10 mouse cellular contexts compared by ENCODE assay signal in genomic region chr14:55077481-55078365, GRCm38 (mm10). TPM values are rescaled to one million over a fixed set of nuclear protein-coding genes. Genes with fewer than 3 reads are reported as not detected.
DNase-seq lines count a peak whose midpoint lies in the region; ATAC-seq lines count a peak whose summit lies in the region.
"Had no signal": no experiment of that assay in that cellular context is flagged by ENCODE, and none has a peak within 500 bp of the region (broad histone marks: within the 10 kb centered on the region; RNA-seq: fewer than 3 reads in every experiment).

No protein-coding gene starts in this region.

- peaks cover 10% of the 10 kb centered on the region; the same call in 1 of the 2 replicates for H3K4me1 ChIP-seq in intestine, embryonic 16.5 days (ENCODE audit: control insufficient read depth, insufficient read depth, low read length)
- H3K4me1 ChIP-seq in intestine, embryonic 15.5 days (replicated peaks) = peaks cover 16% of the 10 kb centered on the region
- peaks cover 51% of the 10 kb centered on the region for H3K4me1 ChIP-seq in forebrain, embryonic 16.5 days (replicated peaks; ENCODE audit: control insufficient read depth, insufficient read depth, low read length)
- peaks cover 49% of the 10 kb centered on the region for H3K4me1 ChIP-seq in midbrain, embryonic 12.5 days

- no peaks in the 10 kb centered on the region for H3K27me3 ChIP-seq in intestine, embryonic 16.5 days (replicated peaks; ENCODE audit: control insufficient read depth, insufficient read depth, low read length)
- no peaks in the 10 kb centered on the region for H3K27me3 ChIP-seq in intestine, embryonic 15.5 days (replicated peaks)
- no peaks in the 10 kb centered on the region for H3K27me3 ChIP-seq in forebrain, embryonic 16.5 days (replicated peaks; ENCODE audit: control insufficient read depth, insufficient read depth, low read length)
- H3K27me3 ChIP-seq in midbrain, embryonic 12.5 days = peaks cover 5% of the 10 kb centered on the region; the same call in 1 of the 2 replicates

- H3K9ac ChIP-seq in intestine, embryonic 16.5 days (ENCODE audit: low read depth, low read length) = 0 out of 2 replicates have a peak overlapping the region, but pooled peaks have one; percentile 3
- no peak overlapping the region for H3K9ac ChIP-seq in intestine, embryonic 15.5 days
- H3K9ac ChIP-seq in forebrain, embryonic 16.5 days (replicated peaks; ENCODE audit: low read depth, low read length) = peak overlapping the region; percentile 45; the same call in 1 of the 2 replicates
- peak overlapping the region; percentile 45 for H3K9ac ChIP-seq in midbrain, embryonic 12.5 days (replicated peaks)

- WGBS in intestine, embryonic 16.5 days = 53% methylated on average over 15 of the region's 15 CpGs
- WGBS in intestine, embryonic 15.5 days = 50% methylated on average over 15 of the region's 15 CpGs
- 10% methylated on average over 15 of the region's 15 CpGs for WGBS in forebrain, embryonic 16.5 days
- 4% methylated on average over 15 of the region's 15 CpGs for WGBS in midbrain, embryonic 12.5 days

- H3K27ac ChIP-seq in intestine, embryonic 16.5 days (ENCODE audit: low read length) = no peak overlapping the region
- H3K27ac ChIP-seq in intestine, embryonic 15.5 days = no peak overlapping the region
- peak overlapping the region; percentile 92 for H3K27ac ChIP-seq in forebrain, embryonic 16.5 days (ENCODE audit: low read length)
- H3K27ac ChIP-seq in midbrain, embryonic 12.5 days (replicated peaks) = peak overlapping the region; percentile 89

- ATAC-seq in intestine, embryonic 16.5 days = no peak
- no peak for ATAC-seq in intestine, embryonic 15.5 days
- ATAC-seq in forebrain, embryonic 16.5 days = peak; percentile 53
- peak; percentile 48 for ATAC-seq in midbrain, embryonic 12.5 days (ENCODE audit: low FRiP score, low read depth)
- no peak for ATAC-seq in megakaryocyte, adult 5-6 weeks (ENCODE audit: poor library complexity, severe bottlenecking)

- peak; percentile 94 for DNase-seq in ZHBTc4 (ENCODE audit: low read depth, low spot score)
- no peak for DNase-seq in urinary bladder, postnatal 14 days (ENCODE audit: low spot score)
- DNase-seq in gastrocnemius, adult 8-10 months (ENCODE audit: low spot score in 2 of 2) = no peak
- DNase-seq: left cerebral cortex, postnatal 4 days had no signal

- no peak overlapping the region for H3K4me2 ChIP-seq in intestine, embryonic 16.5 days (ENCODE audit: low read depth, low read length)
- H3K4me2 ChIP-seq in intestine, embryonic 15.5 days (replicated peaks) = no peak overlapping the region
- peak overlapping the region; percentile 18; the same call in 1 of the 2 replicates for H3K4me2 ChIP-seq in forebrain, embryonic 16.5 days (ENCODE audit: low read length)
- H3K4me2 ChIP-seq in midbrain, embryonic 12.5 days (replicated peaks) = peak overlapping the region; percentile 50

- no peaks in the 10 kb centered on the region for H3K9me3 ChIP-seq in intestine, embryonic 16.5 days (ENCODE audit: control insufficient read depth, low read length)
- H3K9me3 ChIP-seq in intestine, embryonic 15.5 days = no peaks in the 10 kb centered on the region
- no peaks in the 10 kb centered on the region for H3K9me3 ChIP-seq in forebrain, embryonic 16.5 days (ENCODE audit: control insufficient read depth, low read length)
- H3K9me3 ChIP-seq in midbrain, embryonic 12.5 days = no peaks in the 10 kb centered on the region

- no peaks in the 10 kb centered on the region for H3K36me3 ChIP-seq in intestine, embryonic 16.5 days (ENCODE audit: control insufficient read depth, insufficient read depth, low read length)
- H3K36me3 ChIP-seq in intestine, embryonic 15.5 days = no peaks in the 10 kb centered on the region
- peaks cover 19% of the 10 kb centered on the region for H3K36me3 ChIP-seq in forebrain, embryonic 16.5 days (ENCODE audit: control insufficient read depth, insufficient read depth)
- H3K36me3 ChIP-seq in midbrain, embryonic 12.5 days = peaks cover 24% of the 10 kb centered on the region

- H3K4me3 ChIP-seq in intestine, embryonic 16.5 days (ENCODE audit: low read length) = no peak overlapping the region
- no peak overlapping the region for H3K4me3 ChIP-seq in intestine, embryonic 15.5 days (replicated peaks)
- H3K4me3 ChIP-seq in forebrain, embryonic 16.5 days (replicated peaks; ENCODE audit: low read length) = no peak overlapping the region
- H3K4me3 ChIP-seq in midbrain, embryonic 12.5 days = peak overlapping the region; percentile 12; the same call in 1 of the 2 replicates
- H3K4me3 ChIP-seq: myocyte had no signal

RNA-seq across cellular contexts. Expression of gene Zfhx2, which starts 14.4 kb away (rescaled TPM):
- 2.7 and 3.0 TPM in 2 replicates for polyA plus RNA-seq in intestine, embryonic 16.5 days (2015; fragmentation: Nextera tagmentation; extraction: Ambion mirVana)
- polyA plus RNA-seq in intestine, embryonic 15.5 days (2015; fragmentation: Nextera tagmentation; extraction: Ambion mirVana) = 3.8 and 4.4 TPM in 2 replicates
- polyA plus RNA-seq in forebrain, embryonic 16.5 days (2015; fragmentation: Nextera tagmentation; extraction: Ambion mirVana) = 21.5 and 32.9 TPM in 2 replicates
- polyA plus RNA-seq in midbrain, embryonic 12.5 days (2016; fragmentation: Nextera tagmentation; extraction: Ambion mirVana) = 26.2 and 30.2 TPM in 2 replicates
- 1 to 10 TPM; 4.9 to 6.2 (median 5.6) TPM for total RNA-seq in gastrocnemius, adult 8-10 months (2022)
- total RNA-seq in megakaryocyte, adult 5-6 weeks (2015) = 2.0 and 2.1 TPM in 2 replicates
- total RNA-seq in megakaryocyte, adult 5-6 weeks (2017) = 1.1 and 1.3 TPM in 2 replicates

RNA-seq across cellular contexts. Expression of gene Thtpa, which starts 16.9 kb away (rescaled TPM):
- 17.9 and 20.7 TPM in 2 replicates for polyA plus RNA-seq in intestine, embryonic 16.5 days (2015; fragmentation: Nextera tagmentation; extraction: Ambion mirVana)
- 19.0 and 19.4 TPM in 2 replicates for polyA plus RNA-seq in intestine, embryonic 15.5 days (2015; fragmentation: Nextera tagmentation; extraction: Ambion mirVana)
- 55.2 and 56.6 TPM in 2 replicates for polyA plus RNA-seq in forebrain, embryonic 16.5 days (2015; fragmentation: Nextera tagmentation; extraction: Ambion mirVana)
- 26.6 and 27.3 TPM in 2 replicates for polyA plus RNA-seq in midbrain, embryonic 12.5 days (2016; fragmentation: Nextera tagmentation; extraction: Ambion mirVana)
- 10 to 100 TPM; 13.4 to 15.6 (median 14.9) TPM for total RNA-seq in gastrocnemius, adult 8-10 months (2022)
- total RNA-seq in megakaryocyte, adult 5-6 weeks (2015) = 5.4 and 6.9 TPM in 2 replicates
- total RNA-seq in megakaryocyte, adult 5-6 weeks (2017) = 5.9 and 7.2 TPM in 2 replicates

RNA-seq across cellular contexts. Expression of gene Ap1g2, which starts 28.7 kb away (rescaled TPM):
- 106 and 120 TPM in 2 replicates for polyA plus RNA-seq in intestine, embryonic 16.5 days (2015; fragmentation: Nextera tagmentation; extraction: Ambion mirVana)
- 71.9 and 73.9 TPM in 2 replicates for polyA plus RNA-seq in intestine, embryonic 15.5 days (2015; fragmentation: Nextera tagmentation; extraction: Ambion mirVana)
- polyA plus RNA-seq in forebrain, embryonic 16.5 days (2015; fragmentation: Nextera tagmentation; extraction: Ambion mirVana) = 13.3 and 16.5 TPM in 2 replicates
- 8.2 and 10.9 TPM in 2 replicates for polyA plus RNA-seq in midbrain, embryonic 12.5 days (2016; fragmentation: Nextera tagmentation; extraction: Ambion mirVana)
- total RNA-seq in gastrocnemius, adult 8-10 months (2022) = 1 to 10 TPM; 2.2 to 3.9 (median 3.6) TPM
- 43.2 and 46.7 TPM in 2 replicates for total RNA-seq in megakaryocyte, adult 5-6 weeks (2015)
- total RNA-seq in megakaryocyte, adult 5-6 weeks (2017) = 11.8 and 18.3 TPM in 2 replicates

RNA-seq across cellular contexts. Expression of gene Jph4, which starts 39.0 kb away (rescaled TPM):
- 0.82 and 1.2 TPM in 2 replicates for polyA plus RNA-seq in intestine, embryonic 16.5 days (2015; fragmentation: Nextera tagmentation; extraction: Ambion mirVana)
- polyA plus RNA-seq in intestine, embryonic 15.5 days (2015; fragmentation: Nextera tagmentation; extraction: Ambion mirVana) = 1.6 and 1.7 TPM in 2 replicates
- 33.6 and 45.1 TPM in 2 replicates for polyA plus RNA-seq in forebrain, embryonic 16.5 days (2015; fragmentation: Nextera tagmentation; extraction: Ambion mirVana)
- 7.2 and 9.9 TPM in 2 replicates for polyA plus RNA-seq in midbrain, embryonic 12.5 days (2016; fragmentation: Nextera tagmentation; extraction: Ambion mirVana)
- total RNA-seq in gastrocnemius, adult 8-10 months (2022) = under 1 TPM in 2 of 4 experiments, not detected in 2; 0.08 to 0.19 TPM
- total RNA-seq in megakaryocyte, adult 5-6 weeks (2015) = not detected in 2 replicates
- not detected in 2 replicates for total RNA-seq in megakaryocyte, adult 5-6 weeks (2017)
- polyA plus RNA-seq: myocyte had no signal

Comparison
In these comparisons a context has a peak if more than half of its experiments do, and no peak if none do; other contexts are left out.
1. ATAC-seq: peak in forebrain, embryonic 16.5 days (single experiment) and midbrain, embryonic 12.5 days (single experiment); none in intestine, embryonic 16.5 days (single experiment), intestine, embryonic 15.5 days (single experiment) and megakaryocyte, adult 5-6 weeks (single experiment).
2. H3K27ac ChIP-seq: peak in forebrain, embryonic 16.5 days (single experiment) and midbrain, embryonic 12.5 days (single experiment); none in intestine, embryonic 16.5 days (single experiment) and intestine, embryonic 15.5 days (single experiment).
3. H3K4me2 ChIP-seq: peak in forebrain, embryonic 16.5 days (single experiment) and midbrain, embryonic 12.5 days (single experiment); none in intestine, embryonic 16.5 days (single experiment) and intestine, embryonic 15.5 days (single experiment).